Mouse (Mus musculus) forebrain, embryonic 11.5 days (tissue): ENCODE data around the gene Ccdc167. TPM values are rescaled to one million over a fixed set of nuclear protein-coding genes. Genes with fewer than 3 reads are reported as not detected.

Source experiments
- ATAC-seq: fragments of 200-750 bp; cut with Nextera tagmentation; replicated peaks from 2 replicates; pipeline ENCODE4 v1.8.0; 2017; ENCODE audit warnings: moderate TSS enrichment; ENCODE audit not compliant: low FRiP score
- DNase-seq: peaks from one replicate; pipeline ENCODE4 v3.0.0-alpha.2; 2017; ENCODE audit warnings: low spot score
- H3K27ac ChIP-seq: fragments of 300-500 bp; sonication (generic); 2 replicates; pipeline ENCODE4 v1.5.1; 2014; ENCODE audit warnings: low read depth, low read length
- H3K27me3 ChIP-seq: fragments of 300-500 bp; sonication (generic); 2 replicates; pipeline ENCODE4 v1.6.1; 2014; ENCODE audit warnings: mild to moderate bottlenecking, low read length, mixed read lengths; ENCODE audit not compliant: control insufficient read depth, insufficient read depth
- H3K36me3 ChIP-seq: fragments of 300-500 bp; sonication (generic); 2 replicates; pipeline ENCODE4 v1.6.1; 2014; ENCODE audit warnings: mild to moderate bottlenecking, low read length, moderate library complexity, mixed read lengths; ENCODE audit not compliant: control insufficient read depth, insufficient read depth
- H3K4me1 ChIP-seq: fragments of 300-500 bp; sonication (generic); replicated peaks from 2 replicates; pipeline ENCODE4 v1.6.1; 2014; ENCODE audit warnings: low read length, mixed read lengths; ENCODE audit not compliant: control insufficient read depth, insufficient read depth
- H3K4me2 ChIP-seq: fragments of 300-500 bp; sonication (generic); 2 replicates; pipeline ENCODE4 v1.6.1; 2014; ENCODE audit warnings: low read depth, mild to moderate bottlenecking, low read length, moderate library complexity, mixed read lengths; ENCODE audit not compliant: severe bottlenecking
- H3K4me3 ChIP-seq: fragments of 300-500 bp; sonication (generic); 2 replicates; pipeline ENCODE4 v1.5.1; 2014; ENCODE audit warnings: low read depth, low read length
- H3K9ac ChIP-seq: fragments of 300-500 bp; sonication (generic); 2 replicates; pipeline ENCODE4 v1.6.1; 2014; ENCODE audit warnings: low read length
- H3K9me3 ChIP-seq: fragments of 300-500 bp; sonication (generic); 2 replicates; pipeline ENCODE4 v1.6.1; 2016; ENCODE audit warnings: low read length, mixed read lengths; ENCODE audit not compliant: control insufficient read depth
- WGBS: fragments of 180-500 bp; shearing (Covaris S2); extraction: QIAGEN DNeasy Blood & Tissue Kit; methylation state at CpG from one replicate; pipeline ENCODE4 v1.1.7; 2014; 5-methylcytosine and 5-hydroxymethylcytosine counted together
- polyA plus RNA-seq: library from polyadenylated mRNA; unstranded; fragments of >200 nt; fragmentation: Nextera tagmentation; extraction: Ambion mirVana; gene quantifications from 2 replicates; pipeline ENCODE4 v1.2.1, GENCODE M21; 2014

Gene Ccdc167
- polyA plus RNA-seq, 1 experiment from 2014 or later: 17.0 TPM

- Histone ChIP-seq H3K4me1 (0 out of 2 replicates have a peak, but pooled peaks cover 2% of the 10 kb centered on the region), H3K36me3 (peaks cover 13% of the 10 kb centered on the region; the same call in 1 of the 2 replicates), H3K4me2 (no peak overlapping the region), H3K9ac (no peak overlapping the region), H3K27me3 (no peaks in the 10 kb centered on the region), H3K27ac (no peak overlapping the region), H3K9me3 (no peaks in the 10 kb centered on the region), H3K4me3 (no peak overlapping the region)
- WGBS: 77% methylated on average over 3 of the region's 3 CpGs
- ATAC-seq (no peak), DNase-seq (no peak)
Observed at GRCm38 (mm10) chr17:29642219-29642618, 74.6 kb downstream of the Ccdc167 start.

GRCm38 (mm10) chr17:29640971-29641370, 75.9 kb downstream of the Ccdc167 start:
- WGBS: 97% methylated on average over 11 of the region's 11 CpGs
- ATAC-seq (no peak), DNase-seq (no peak)
- no peak overlapping the region for H3K9ac ChIP-seq
- no peak overlapping the region for H3K4me2 ChIP-seq
- no peaks in the 10 kb centered on the region for H3K27me3 ChIP-seq
- H3K4me1 ChIP-seq: 0 out of 2 replicates have a peak, but pooled peaks cover 2% of the 10 kb centered on the region
- H3K36me3 ChIP-seq: peaks cover 13% of the 10 kb centered on the region; the same call in 1 of the 2 replicates
- H3K4me3 ChIP-seq: no peak overlapping the region
- H3K27ac ChIP-seq: no peak overlapping the region
- no peaks in the 10 kb centered on the region for H3K9me3 ChIP-seq

GRCm38 (mm10) chr17:29637895-29638294, 78.9 kb downstream of the Ccdc167 start:
- ATAC-seq: no peak
- H3K4me2 ChIP-seq: no peak overlapping the region
- H3K27me3 ChIP-seq: no peaks in the 10 kb centered on the region
- H3K4me1 ChIP-seq: no peaks in the 10 kb centered on the region
- H3K9me3 ChIP-seq: no peaks in the 10 kb centered on the region
- DNase-seq: no peak
- H3K9ac ChIP-seq: no peak overlapping the region
- no peak overlapping the region for H3K4me3 ChIP-seq
- peaks cover 16% of the 10 kb centered on the region; the same call in 1 of the 2 replicates for H3K36me3 ChIP-seq
- no peak overlapping the region for H3K27ac ChIP-seq
- WGBS: 86% methylated on average over 8 of the region's 8 CpGs

GRCm38 (mm10) chr17:29637377-29637776, 79.5 kb downstream of the Ccdc167 start:
- DNase-seq: no peak

More at GRCm38 (mm10) chr17:29637377-29637776, 79.5 kb downstream of the Ccdc167 start:
- Histone ChIP-seq H3K9me3 (no peaks in the 10 kb centered on the region), H3K4me1 (no peaks in the 10 kb centered on the region), H3K36me3 (peaks cover 16% of the 10 kb centered on the region; the same call in 1 of the 2 replicates), H3K9ac (no peak overlapping the region), H3K4me3 (no peak overlapping the region), H3K27ac (no peak overlapping the region), H3K4me2 (no peak overlapping the region), H3K27me3 (no peaks in the 10 kb centered on the region)
- WGBS: 97% methylated on average over 4 of the region's 4 CpGs
- ATAC-seq: no peak

Other genes with a start within 250 kb of the Ccdc167 start
- gene Pim1, start 226.3 kb downstream of the Ccdc167 start, polyA plus RNA-seq: 21.1 and 22.5 TPM in 2 replicates
- gene Gm17657, start 167.4 kb downstream of the Ccdc167 start, polyA plus RNA-seq: not detected in 2 replicates
- 20.9 and 21.9 TPM in 2 replicates for gene Tbc1d22b, start 167.3 kb downstream of the Ccdc167 start, polyA plus RNA-seq
- 0.55 and 0.71 TPM in 2 replicates for gene Tmem217, start 164.7 kb downstream of the Ccdc167 start, polyA plus RNA-seq
- gene Rnf8, start 102.3 kb downstream of the Ccdc167 start, polyA plus RNA-seq: 112 and 124 TPM in 2 replicates
- gene Gm28043, start 102.2 kb downstream of the Ccdc167 start, polyA plus RNA-seq: 3.5 and 5.0 TPM in 2 replicates
- gene Cmtr1, start 56.4 kb downstream of the Ccdc167 start, polyA plus RNA-seq: 144 and 150 TPM in 2 replicates